Mouse (Mus musculus): ENCODE measurements at regions not wholly inside any gene's neighbourhood (a gene's known extent, or its start where the extent isn't known, plus 50 kb on each side); places are given as distances from the start of the nearest gene placed in this dataset.

GRCm38 (mm10) chr16:7644363-7644762 lies 780.6 kb downstream of the Tmem114 start:
- DNase-seq: no peak

DNA sequence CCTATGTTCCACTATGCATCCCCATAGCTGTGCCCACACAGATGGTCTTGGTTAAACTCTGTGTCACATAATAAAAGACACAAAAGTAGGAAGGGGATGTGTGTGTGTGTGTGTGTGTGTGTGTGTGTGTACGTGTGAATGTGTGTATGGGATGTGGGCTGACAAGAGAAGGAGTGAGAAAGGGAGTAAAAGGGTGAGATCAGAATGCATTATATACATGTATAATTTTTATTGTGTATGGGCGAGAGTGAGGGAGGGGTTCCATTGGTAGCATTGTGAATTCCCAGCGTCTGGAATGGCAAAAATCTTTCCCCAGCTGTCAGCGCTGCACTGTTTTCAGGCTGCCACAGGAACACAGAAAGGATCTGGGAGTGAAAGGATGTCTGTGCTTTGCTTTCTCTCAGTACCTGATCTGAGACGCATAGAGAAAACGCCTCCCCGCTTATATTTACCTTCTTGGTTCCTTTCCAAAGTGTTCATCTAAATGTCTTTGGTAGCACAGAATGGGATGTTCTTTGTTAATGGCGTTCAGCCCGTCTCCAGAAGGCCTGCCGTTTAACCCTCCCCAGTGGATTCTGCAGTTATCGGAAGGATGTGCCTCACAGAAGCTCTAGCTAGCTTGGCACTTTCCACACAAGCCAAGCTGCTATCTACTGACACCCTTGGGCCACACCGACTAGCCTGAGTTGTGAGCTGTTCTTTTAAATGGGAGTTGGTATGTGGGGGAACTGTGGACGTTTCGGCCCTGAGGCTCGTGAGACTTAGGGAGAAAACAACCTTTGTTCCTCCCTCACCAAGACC lies 785.8 kb downstream of the Tmem114 start:
- DNase-seq: no peak

DNA sequence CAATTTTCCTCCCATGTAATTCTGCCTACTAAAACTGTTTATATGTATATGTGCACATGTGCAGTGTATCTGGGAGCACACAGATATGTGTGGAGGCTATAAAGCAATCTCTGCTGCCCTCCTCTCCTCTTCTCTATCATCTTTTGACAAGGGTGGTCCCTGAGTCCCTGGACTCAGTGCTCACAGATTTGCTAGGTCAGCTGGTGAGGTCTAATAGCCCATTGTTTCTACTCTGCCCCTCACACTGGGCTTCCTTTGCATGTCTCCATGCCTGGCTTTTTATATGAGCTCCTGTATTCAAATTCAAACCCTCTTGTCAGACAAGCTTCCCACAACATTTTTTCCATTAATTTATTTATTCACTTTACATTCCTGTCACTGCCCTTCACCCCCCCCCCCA lies 786.9 kb downstream of the Tmem114 start:
- no peak for DNase-seq

DNA sequence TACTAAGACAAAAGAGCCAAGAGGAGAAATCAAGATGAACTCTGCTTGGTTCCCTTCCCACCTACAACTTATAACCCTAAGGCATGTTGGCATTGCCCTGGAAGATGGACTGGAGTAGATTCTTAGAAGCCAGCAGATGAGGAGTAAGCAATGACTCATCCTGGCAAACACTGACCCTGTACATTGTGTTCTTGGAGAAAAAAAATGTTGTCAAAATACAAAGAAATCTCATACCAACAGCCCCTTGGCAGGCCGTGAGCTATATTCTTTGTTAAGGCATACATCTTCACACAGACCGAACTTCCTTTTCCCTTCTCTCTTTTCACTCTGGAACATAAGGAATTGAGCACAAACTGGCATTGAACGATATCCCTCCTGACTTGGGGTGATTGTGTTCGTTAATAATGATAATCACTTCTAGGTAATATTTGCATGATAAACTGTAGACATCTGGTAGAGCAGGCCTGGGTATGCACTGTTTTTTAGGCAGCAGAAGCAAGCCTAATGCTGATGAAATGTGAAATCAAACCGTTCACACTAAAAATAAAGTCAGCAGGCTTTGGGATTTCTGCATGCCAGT lies 787.7 kb downstream of the Tmem114 start:
- no peak for DNase-seq

DNA sequence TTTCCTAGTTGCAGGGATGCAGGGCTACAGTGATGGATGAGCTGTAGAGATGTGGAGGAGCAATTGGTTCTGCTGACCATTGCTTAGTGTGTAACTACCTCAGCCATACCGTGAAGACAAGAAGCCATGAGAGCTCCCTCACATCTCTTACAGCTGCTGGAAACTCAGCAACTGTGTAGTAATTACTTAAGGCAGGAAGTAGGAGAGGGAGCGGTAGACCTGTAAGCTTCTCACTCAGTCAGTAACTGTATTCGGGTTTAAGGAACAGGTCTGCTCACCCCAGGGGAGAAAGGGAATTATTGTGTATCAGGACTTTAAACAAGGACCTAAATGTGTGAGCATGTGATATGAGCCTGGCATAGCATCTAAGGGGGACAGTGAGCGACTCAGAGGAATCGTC lies 788.6 kb downstream of the Tmem114 start:
- DNase-seq: no peak

DNA sequence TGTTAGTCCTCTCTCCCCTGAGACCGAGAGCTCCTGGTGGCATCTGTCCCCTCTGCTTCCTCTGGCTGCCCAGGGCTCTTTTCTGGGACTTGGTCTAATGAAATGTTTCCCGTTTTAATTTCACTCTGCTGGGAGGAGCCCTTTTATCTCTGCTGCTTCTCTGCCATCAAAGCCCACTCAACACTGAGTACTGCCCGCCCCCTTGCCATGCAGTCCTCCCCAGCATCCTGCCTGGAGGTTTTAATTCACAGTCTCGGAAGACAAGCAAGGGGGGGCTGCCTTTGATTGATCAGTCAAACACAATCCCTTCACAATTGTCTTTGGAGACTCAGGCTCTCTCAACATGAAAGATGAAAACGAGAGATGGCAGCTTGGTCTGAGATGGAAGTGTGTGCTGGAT lies 792.5 kb downstream of the Tmem114 start:
- no peak for DNase-seq

- DNase-seq: no peak
Measured at GRCm38 (mm10) chr16:7628351-7628750, 796.6 kb downstream of the Tmem114 start.

DNA sequence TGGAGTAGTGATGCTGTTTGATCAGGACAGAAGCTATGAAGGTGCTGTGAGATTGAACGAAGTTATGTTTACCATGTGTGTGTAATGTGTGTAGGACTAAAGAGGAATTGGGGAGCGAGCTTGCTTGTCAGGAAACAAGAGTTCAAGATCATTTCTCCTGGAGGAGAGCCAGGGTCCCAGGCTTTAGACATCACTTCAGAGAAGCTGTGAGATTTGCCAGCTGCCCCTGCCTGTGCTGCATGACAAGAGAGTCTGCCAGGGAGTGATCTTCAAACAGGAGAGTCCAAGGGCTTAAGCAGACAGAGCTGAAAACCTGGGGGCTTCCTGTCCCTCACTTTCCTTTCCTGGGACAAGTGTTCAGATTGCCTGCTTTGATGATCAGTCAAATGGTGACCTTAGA lies 818.3 kb downstream of the Tmem114 start:
- peak; percentile 43 for DNase-seq

GRCm38 (mm10) chr16:7602428-7602827 lies 822.5 kb downstream of the Tmem114 start:
- peak; percentile 15 for DNase-seq

GRCm38 (mm10) chr16:7574879-7575278 lies 850.1 kb downstream of the Tmem114 start:
- DNase-seq: no peak

DNA sequence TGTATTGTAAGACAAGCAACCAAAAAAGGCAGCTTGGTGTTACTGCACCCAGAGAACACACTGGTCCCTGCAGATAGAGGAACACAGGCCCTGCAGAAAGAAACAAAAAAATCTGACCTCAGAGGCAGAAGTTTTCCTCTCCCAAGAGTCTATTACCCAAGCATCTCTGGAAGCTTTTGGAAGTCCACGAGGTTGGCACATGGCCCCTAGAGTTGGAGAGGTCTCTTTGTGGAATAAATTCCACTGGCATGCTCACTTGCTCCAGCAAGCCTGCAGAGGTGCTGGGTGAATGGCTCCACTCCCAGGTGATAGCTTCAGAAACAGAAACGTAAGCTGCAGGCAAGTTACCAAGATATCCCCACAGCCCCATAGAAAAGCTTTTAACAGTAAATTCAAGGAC lies 864.1 kb downstream of the Tmem114 start:
- peak; percentile 47 for DNase-seq

DNA sequence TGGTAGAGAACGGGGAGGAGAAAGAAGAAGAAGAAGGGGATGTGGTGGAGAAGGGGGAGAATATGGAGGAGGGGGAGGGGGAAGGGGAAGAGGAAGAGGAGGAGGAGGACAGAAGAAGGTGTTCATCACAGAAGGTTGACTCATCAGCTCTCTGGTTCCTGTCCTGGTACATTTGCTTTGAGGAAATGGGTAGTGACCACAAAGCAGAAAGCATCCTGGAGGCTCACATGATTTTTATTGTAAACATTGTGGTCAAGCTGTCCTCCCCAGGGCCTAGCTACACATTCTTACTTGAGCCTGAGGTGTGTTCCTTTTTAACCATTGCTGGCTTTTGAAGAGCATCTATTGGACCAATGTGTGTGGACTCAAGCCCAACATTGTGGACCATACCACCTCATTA lies 865.8 kb downstream of the Tmem114 start:
- no peak for DNase-seq

GRCm38 (mm10) chr16:7558637-7559036 lies 866.3 kb downstream of the Tmem114 start:
- no peak for DNase-seq

DNA sequence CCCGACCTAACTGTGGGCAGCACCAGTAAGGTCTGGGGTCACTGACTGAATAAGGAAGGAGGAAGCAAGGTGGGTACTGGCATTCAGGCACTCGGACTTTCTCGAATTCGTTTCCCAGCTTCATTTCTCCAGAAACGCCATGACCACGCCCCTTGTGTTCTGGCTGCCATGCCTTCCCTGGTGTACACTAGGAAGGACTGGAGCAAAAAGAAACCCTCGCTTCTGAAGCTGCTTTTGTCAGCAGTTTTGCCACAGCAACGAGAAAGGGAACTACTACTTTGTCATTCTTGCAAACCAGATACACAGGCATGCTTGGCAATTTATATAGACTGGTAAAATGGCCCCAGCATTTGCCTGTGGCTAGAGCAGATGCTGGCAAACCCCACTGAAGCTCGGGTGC lies 869.0 kb downstream of the Tmem114 start:
- no peak for DNase-seq

DNA sequence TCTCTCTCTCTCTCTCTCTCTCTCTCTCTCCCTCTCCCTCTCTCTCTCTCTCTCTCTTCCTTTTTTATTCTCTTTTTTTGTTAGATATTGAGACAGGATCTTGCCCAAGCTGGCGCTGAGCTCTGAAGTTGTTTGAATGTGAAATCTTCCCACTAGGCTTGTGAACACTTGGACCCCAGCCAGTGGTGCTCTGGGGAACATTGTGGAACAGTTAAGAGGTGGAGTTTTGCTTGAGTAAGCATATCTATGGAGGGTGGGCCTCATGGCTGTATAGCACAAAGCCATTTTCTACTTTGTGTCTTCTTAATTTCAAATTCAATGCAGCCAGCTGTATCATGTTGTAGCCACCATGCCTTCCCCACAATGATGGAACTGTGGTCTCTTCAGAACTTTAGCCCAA lies 875.4 kb downstream of the Tmem114 start:
- no peak for DNase-seq

GRCm38 (mm10) chr16:7544067-7544466 lies 880.9 kb downstream of the Tmem114 start:
- DNase-seq: no peak

GRCm38 (mm10) chr16:7529811-7530210 lies 895.1 kb downstream of the Tmem114 start:
- no peak for DNase-seq

DNA sequence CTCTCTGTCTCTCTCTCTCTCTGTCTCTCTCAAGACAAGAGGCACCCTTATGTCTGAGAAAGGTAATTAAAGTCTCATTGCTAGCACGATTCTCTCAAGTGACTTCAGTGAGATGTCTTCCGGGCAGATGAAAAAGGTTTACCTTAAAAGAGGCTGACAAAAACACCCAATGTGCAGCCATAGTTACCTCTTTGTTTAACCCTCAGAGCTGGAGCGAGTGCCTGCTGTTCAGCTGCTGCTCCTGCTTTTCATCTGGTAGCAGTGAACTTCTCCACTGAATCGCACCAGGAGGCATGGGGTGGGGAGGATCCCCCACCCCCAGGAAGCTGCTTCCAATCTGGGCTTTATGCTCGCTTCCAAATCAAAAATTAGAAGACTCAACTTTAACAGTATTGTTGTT lies 896.0 kb downstream of the Tmem114 start:
- no peak for DNase-seq

DNA sequence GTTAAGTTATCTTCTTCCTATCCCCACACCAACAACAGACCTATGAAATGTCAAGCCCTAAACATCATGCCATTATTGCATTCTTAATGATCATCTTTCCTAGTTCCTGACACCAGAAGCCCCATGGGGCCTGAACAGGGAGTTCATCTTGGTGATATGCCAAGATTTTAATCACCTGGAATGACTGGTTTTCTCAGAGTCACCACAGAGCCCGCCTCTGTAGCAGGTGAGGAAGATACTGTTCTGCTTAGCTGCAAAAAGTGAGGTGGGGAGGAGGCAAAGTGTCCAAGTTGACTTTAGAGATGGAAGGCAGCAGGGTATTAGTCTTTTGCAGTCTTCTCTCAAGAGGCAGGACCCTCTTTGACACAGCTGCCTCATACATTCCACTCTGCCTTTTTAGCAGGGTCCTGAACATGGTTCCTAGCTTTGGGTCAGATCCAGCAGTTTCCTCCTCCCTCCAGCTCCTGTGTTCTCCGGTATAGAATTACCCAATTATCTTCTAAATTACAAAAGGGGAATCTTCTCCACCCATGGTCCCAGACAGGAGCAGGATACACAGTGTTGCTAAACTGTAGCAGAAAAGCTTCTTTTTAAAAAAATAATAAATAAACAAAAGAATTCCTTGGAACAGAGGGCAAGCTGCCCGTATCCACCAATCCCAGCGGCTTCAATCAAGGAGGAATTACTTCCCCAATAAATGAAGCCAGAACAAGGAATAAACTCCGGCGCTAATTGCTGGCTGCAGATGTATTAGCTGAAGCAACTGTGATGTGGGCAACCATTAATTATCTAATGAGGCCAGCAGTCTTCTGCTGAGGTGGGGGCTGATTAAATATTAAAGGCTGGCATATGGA lies 896.8 kb downstream of the Tmem114 start:
- DNase-seq: no peak

- no peak for DNase-seq
Measured at GRCm38 (mm10) chr16:7518711-7519110, 906.2 kb downstream of the Tmem114 start.
